Mouse (Mus musculus): Measurements from ENCODE around the gene Suco. TPM values are rescaled to one million over a fixed set of nuclear protein-coding genes. Genes with fewer than 3 reads are reported as not detected.

Suco gene
- polyA plus RNA-seq, 1 experiment, result 3.7 TPM

- H3K27ac ChIP-seq (ENCODE audit: insufficient read depth, low read depth, low read length), result no peak overlapping the region
- no peak for TF ChIP-seq POLR2A (IDR thresholded peaks at IDR 0.05; ENCODE audit: low read depth, low read length)
- no peak for TF ChIP-seq CTCF (conservative IDR thresholded peaks at IDR 0.05; ENCODE audit: insufficient read depth, insufficient read length, low read depth, low read length)
- WGBS, result 88% methylated on average over 4 of the region's 4 CpGs
- H3K27me3 ChIP-seq (replicated peaks; ENCODE audit: control insufficient read depth, insufficient read depth, low read length), result no peaks in the 10 kb centered on the region
- no peak overlapping the region for H3K4me3 ChIP-seq (ENCODE audit: insufficient read depth, low read depth, low read length)
- H3K36me3 ChIP-seq (ENCODE audit: control insufficient read depth, insufficient read depth, low read length), result no peaks in the 10 kb centered on the region
- H3K4me1 ChIP-seq (ENCODE audit: control insufficient read depth, insufficient read depth, low read length), result peaks cover 15% of the 10 kb centered on the region
- DNase-seq, result no peak
Measured at GRCm38 (mm10) chr1:161907111-161907510, 30.6 kb upstream of the Suco start.

- no peak for DNase-seq
- Histone ChIP-seq H3K4me3 (ENCODE audit: insufficient read depth, low read depth, low read length) (no peak overlapping the region), H3K27me3 (replicated peaks; ENCODE audit: control insufficient read depth, insufficient read depth, low read length) (no peaks in the 10 kb centered on the region), H3K27ac (ENCODE audit: insufficient read depth, low read depth, low read length) (no peak overlapping the region), H3K4me1 (ENCODE audit: control insufficient read depth, insufficient read depth, low read length) (peaks cover 4% of the 10 kb centered on the region), H3K36me3 (ENCODE audit: control insufficient read depth, insufficient read depth, low read length) (no peaks in the 10 kb centered on the region)
- 45% methylated on average over 9 of the region's 9 CpGs for WGBS
- TF ChIP-seq POLR2A (IDR thresholded peaks at IDR 0.05; ENCODE audit: low read depth, low read length) (no peak), CTCF (conservative IDR thresholded peaks at IDR 0.05; ENCODE audit: insufficient read depth, insufficient read length, low read depth, low read length) (no peak)
Measured at GRCm38 (mm10) chr1:161902692-161903452, 26.4 kb upstream of the Suco start.

GRCm38 (mm10) chr1:161900129-161900528 is 23.6 kb upstream of the Suco start:
- DNase-seq, result no peak
- no peak overlapping the region for H3K4me3 ChIP-seq (ENCODE audit: insufficient read depth, low read depth, low read length)
- WGBS, result 67% methylated on average over 2 of the region's 2 CpGs
- H3K27me3 ChIP-seq (replicated peaks; ENCODE audit: control insufficient read depth, insufficient read depth, low read length), result no peaks in the 10 kb centered on the region
- no peaks in the 10 kb centered on the region for H3K36me3 ChIP-seq (ENCODE audit: control insufficient read depth, insufficient read depth, low read length)
- no peak overlapping the region for H3K27ac ChIP-seq (ENCODE audit: insufficient read depth, low read depth, low read length)
- no peaks in the 10 kb centered on the region for H3K4me1 ChIP-seq (ENCODE audit: control insufficient read depth, insufficient read depth, low read length)
- TF ChIP-seq POLR2A (IDR thresholded peaks at IDR 0.05; ENCODE audit: low read depth, low read length), result no peak
- TF ChIP-seq CTCF (conservative IDR thresholded peaks at IDR 0.05; ENCODE audit: insufficient read depth, insufficient read length, low read depth, low read length), result no peak

- Histone ChIP-seq H3K36me3 (ENCODE audit: control insufficient read depth, insufficient read depth, low read length) (no peaks in the 10 kb centered on the region), H3K4me3 (ENCODE audit: insufficient read depth, low read depth, low read length) (no peak overlapping the region), H3K4me1 (ENCODE audit: control insufficient read depth, insufficient read depth, low read length) (no peaks in the 10 kb centered on the region), H3K27me3 (replicated peaks; ENCODE audit: control insufficient read depth, insufficient read depth, low read length) (no peaks in the 10 kb centered on the region), H3K27ac (ENCODE audit: insufficient read depth, low read depth, low read length) (no peak overlapping the region)
- DNase-seq, result no peak
- TF ChIP-seq CTCF (conservative IDR thresholded peaks at IDR 0.05; ENCODE audit: insufficient read depth, insufficient read length, low read depth, low read length) (no peak), POLR2A (IDR thresholded peaks at IDR 0.05; ENCODE audit: low read depth, low read length) (no peak)
- 43% methylated on average over 8 of the region's 8 CpGs for WGBS
Measured at GRCm38 (mm10) chr1:161897235-161897634, 20.8 kb upstream of the Suco start.

GRCm38 (mm10) chr1:161896130-161896529 is 19.6 kb upstream of the Suco start:
- no peak for DNase-seq
- TF ChIP-seq CTCF (conservative IDR thresholded peaks at IDR 0.05; ENCODE audit: insufficient read depth, insufficient read length, low read depth, low read length), result no peak
- TF ChIP-seq POLR2A (IDR thresholded peaks at IDR 0.05; ENCODE audit: low read depth, low read length), result no peak
- Histone ChIP-seq H3K36me3 (ENCODE audit: control insufficient read depth, insufficient read depth, low read length) (no peaks in the 10 kb centered on the region), H3K4me3 (ENCODE audit: insufficient read depth, low read depth, low read length) (no peak overlapping the region), H3K4me1 (ENCODE audit: control insufficient read depth, insufficient read depth, low read length) (no peaks in the 10 kb centered on the region), H3K27ac (ENCODE audit: insufficient read depth, low read depth, low read length) (no peak overlapping the region), H3K27me3 (replicated peaks; ENCODE audit: control insufficient read depth, insufficient read depth, low read length) (no peaks in the 10 kb centered on the region)
- 52% methylated on average over 10 of the region's 10 CpGs for WGBS

- no peak overlapping the region for H3K4me3 ChIP-seq (ENCODE audit: insufficient read depth, low read depth, low read length)
- no peak overlapping the region for H3K27ac ChIP-seq (ENCODE audit: insufficient read depth, low read depth, low read length)
- no peaks in the 10 kb centered on the region for H3K36me3 ChIP-seq (ENCODE audit: control insufficient read depth, insufficient read depth, low read length)
- 98% methylated on average over 3 of the region's 3 CpGs for WGBS
- TF ChIP-seq POLR2A (IDR thresholded peaks at IDR 0.05; ENCODE audit: low read depth, low read length), result no peak
- no peak for TF ChIP-seq CTCF (conservative IDR thresholded peaks at IDR 0.05; ENCODE audit: insufficient read depth, insufficient read length, low read depth, low read length)
- H3K27me3 ChIP-seq (replicated peaks; ENCODE audit: control insufficient read depth, insufficient read depth, low read length), result no peaks in the 10 kb centered on the region
- no peaks in the 10 kb centered on the region for H3K4me1 ChIP-seq (ENCODE audit: control insufficient read depth, insufficient read depth, low read length)
- no peak for DNase-seq
Measured at GRCm38 (mm10) chr1:161895014-161895413, 18.5 kb upstream of the Suco start.

- TF ChIP-seq CTCF (conservative IDR thresholded peaks at IDR 0.05; ENCODE audit: insufficient read depth, insufficient read length, low read depth, low read length) (no peak), POLR2A (IDR thresholded peaks at IDR 0.05; ENCODE audit: low read depth, low read length) (no peak)
- no peak overlapping the region for H3K27ac ChIP-seq (ENCODE audit: insufficient read depth, low read depth, low read length)
- no peaks in the 10 kb centered on the region for H3K27me3 ChIP-seq (replicated peaks; ENCODE audit: control insufficient read depth, insufficient read depth, low read length)
- H3K4me1 ChIP-seq (ENCODE audit: control insufficient read depth, insufficient read depth, low read length), result no peaks in the 10 kb centered on the region
- no peak overlapping the region for H3K4me3 ChIP-seq (ENCODE audit: insufficient read depth, low read depth, low read length)
- no peaks in the 10 kb centered on the region for H3K36me3 ChIP-seq (ENCODE audit: control insufficient read depth, insufficient read depth, low read length)
- DNase-seq, result no peak
- WGBS, result 52% methylated on average over 2 of the region's 2 CpGs
Measured at GRCm38 (mm10) chr1:161894553-161894952, 18.1 kb upstream of the Suco start.

All from kidney, adult 2 months (tissue).